Mouse (Mus musculus): ENCODE measurements at regions not wholly inside any gene's neighbourhood (a gene's known extent, or its start where the extent isn't known, plus 50 kb on each side); places are given as distances from the start of the nearest gene placed in this dataset.

DNA sequence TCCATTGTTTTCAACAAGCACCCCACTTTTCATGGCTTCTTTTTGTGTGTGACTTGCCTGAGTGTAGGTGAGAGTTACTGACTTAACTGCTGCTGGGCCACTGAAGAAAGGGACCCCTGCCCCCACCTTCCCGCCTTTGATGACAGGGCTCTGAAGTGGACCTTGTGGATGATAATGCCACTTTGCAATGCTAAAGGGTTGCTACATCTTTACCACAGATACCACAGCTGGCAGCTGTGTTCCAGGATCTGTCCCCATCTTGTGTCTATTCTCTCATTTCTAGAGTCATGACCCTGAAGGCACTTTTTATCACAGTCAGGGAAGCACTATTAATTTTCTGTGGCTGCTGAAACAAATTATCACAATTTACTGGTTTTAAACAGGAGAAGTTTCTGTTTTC is 163.9 kb upstream of the Pik3r1 start:
- no peak for DNase-seq (ENCODE audit: low spot score in 2 of 2)

DNA sequence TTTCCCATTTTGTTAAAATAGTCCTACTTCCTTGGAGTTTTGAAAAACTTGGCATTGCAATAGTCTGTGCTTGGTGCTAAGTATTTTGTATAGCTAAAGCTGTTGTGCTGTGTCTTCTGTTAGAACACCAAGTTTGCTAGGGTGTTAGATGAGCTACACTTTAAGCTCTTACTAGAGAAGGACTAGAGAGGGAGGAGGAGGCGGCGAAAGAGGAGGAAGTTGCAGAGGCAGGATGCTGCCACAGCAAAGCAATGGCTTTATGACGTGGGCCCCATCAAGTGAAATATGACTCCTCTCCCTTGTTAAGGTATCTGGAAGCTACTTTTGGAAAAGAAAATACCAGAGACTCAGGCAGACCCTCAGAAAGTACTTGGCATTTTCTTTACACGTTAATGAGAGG is 167.8 kb upstream of the Pik3r1 start:
- DNase-seq (ENCODE audit: low spot score in 2 of 2): no peak

DNA sequence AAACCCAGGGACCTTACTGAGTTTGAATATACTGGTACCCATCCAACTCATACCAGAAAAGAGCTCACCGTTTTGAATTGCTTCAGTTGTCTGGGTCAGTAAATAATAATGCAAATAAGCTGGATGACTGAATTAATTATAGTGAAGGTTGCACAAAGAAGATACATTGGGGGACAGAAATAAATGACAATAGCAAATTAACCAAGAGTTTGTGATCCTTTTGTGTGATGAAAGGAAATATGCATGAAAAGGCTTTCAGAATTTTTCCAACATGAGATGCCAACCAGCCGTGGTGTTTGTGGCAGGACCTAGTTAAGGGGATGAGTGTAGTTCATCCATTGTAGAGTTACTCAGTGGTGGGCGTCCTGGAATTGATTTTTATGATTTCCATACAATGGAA is 186.5 kb upstream of the Pik3r1 start:
- no peak for DNase-seq (ENCODE audit: low spot score in 2 of 2)

DNA sequence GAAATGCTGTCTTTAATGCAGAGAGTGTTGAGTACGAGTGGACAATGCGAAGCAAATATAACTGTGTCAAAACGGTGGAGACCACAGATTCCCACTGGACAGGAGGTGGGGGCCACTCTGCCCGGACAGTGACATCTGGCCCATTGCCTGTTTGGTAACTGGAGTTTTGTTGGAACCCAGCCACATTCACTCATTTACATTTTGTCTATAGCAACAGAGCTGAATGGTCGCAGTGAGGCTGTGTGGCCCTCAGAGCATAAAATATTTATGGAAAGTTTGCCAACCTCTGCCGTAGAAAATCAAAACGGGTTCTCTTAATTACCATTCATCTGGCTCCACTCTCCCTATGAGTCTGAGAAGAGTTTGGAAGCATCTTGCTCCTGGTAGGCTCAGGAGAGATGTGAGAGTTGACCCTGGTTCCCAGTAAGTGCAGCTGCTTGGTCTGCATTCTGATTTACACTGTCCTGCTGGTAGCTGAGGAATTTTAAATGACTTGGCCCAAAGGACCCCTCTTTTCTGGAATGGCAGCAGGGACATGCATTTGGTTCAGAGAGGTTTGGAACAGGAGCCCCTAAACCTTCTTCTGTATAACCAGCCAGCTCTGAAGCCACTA is 187.9 kb upstream of the Pik3r1 start:
- no peak for DNase-seq (ENCODE audit: low spot score in 2 of 2)

DNA sequence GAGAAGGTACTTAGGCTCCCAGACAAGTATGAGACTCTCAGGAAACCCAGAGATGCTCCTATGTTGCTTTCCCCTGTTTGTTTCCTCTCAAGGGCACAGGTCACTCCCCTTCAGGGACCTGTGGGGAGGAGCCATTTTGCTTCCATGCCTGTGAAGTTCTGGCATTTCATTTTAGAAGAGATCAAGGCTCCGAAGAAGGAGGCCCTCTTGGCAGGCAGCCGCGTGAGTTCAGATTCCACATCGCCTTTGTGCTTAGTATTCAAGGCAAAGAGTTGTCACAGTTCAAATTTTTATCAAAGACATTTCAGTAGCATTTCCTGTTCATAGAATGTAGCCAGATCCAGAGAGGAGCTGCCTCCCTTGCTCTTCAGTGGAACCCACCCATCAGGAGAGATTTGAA is 189.8 kb upstream of the Pik3r1 start:
- no peak for DNase-seq (ENCODE audit: low spot score in 2 of 2)

DNA sequence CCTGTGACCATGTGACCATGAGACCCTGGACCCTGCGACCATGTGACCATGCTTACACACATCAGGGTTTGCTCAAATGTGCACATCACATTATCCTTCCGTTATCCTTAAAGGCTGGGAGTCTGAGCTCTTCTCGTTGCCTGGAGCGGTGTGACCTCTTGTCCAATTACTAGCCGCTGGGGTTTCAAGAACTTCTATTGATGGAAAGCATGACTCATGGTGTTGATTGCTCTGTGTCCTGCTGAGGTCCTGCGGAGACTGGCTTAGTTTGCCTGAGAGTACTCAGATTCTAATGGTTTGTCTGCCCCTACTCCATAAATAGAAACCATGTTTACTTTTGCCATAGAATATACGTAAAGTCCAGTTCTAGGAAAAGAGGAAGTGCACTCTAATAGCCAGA is 197.5 kb upstream of the Pik3r1 start:
- DNase-seq (ENCODE audit: low spot score in 2 of 2): no peak

DNA sequence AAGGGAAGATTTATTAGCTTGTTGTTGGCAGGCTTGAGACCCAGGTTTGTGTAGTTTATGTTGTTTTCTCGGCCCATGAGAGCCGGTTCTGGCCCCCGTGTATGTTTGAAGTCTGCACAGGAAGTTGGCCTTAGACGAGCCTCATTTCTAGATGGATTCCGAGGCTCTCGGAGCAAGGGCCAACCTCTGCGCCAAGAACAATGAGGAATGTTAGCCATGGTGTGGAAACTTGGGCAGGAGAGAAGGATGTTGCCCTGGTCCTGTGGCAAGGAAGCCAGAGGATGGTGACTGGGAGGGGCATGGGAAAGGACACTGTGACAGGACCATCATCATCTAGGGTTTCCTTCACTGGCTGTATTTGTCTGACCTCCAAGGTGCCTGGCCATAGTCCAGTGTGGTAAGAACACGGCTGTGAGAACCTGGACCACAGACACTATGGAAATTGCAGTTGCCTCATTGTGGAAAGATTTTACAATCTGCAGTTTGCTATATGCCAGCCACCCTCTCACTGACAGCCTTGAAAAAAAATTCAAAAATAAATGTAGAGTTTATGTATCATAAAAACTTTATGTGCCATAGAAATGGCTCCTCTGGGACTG is 198.9 kb upstream of the Pik3r1 start:
- DNase-seq (ENCODE audit: low spot score in 2 of 2): no peak

DNA sequence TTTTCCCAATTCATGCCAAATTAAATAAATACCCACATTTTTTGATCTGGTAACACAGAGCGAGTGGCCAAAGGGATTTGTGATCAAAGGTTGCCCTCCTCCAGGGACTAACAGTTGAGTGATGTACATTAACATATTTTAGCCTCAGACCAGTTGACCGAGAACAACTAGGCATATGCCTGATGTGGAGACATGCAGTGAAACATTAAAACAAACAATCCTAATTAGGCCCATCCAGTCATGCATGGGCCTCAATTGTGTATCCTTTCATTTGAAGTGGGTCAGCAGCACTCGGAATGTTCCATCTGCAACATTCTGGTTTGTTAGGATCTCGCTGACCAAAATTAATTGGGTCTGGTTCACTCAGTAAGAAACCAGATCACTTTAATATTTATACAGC is 199.4 kb upstream of the Pik3r1 start:
- no peak for DNase-seq (ENCODE audit: low spot score in 2 of 2)

DNA sequence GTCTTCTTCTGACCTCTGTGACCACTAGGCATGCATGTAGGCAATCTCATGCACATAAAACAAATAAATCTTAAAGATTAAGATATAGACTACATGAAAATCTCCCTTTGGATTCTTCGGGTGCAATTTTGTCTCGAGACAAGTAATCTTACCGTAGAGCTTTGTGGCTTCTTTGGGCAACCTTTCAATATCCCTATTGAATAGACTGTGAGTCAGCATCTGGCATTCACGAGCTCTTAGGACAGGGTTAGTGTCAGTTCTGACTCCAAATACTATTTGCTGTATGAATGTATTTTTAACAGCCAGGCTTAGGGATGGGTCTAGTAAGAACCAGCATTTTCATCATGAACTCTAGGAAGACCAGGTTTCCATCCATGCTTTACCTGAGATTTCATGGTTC is 208.7 kb upstream of the Pik3r1 start:
- no peak for DNase-seq (ENCODE audit: low spot score in 2 of 2)

DNA sequence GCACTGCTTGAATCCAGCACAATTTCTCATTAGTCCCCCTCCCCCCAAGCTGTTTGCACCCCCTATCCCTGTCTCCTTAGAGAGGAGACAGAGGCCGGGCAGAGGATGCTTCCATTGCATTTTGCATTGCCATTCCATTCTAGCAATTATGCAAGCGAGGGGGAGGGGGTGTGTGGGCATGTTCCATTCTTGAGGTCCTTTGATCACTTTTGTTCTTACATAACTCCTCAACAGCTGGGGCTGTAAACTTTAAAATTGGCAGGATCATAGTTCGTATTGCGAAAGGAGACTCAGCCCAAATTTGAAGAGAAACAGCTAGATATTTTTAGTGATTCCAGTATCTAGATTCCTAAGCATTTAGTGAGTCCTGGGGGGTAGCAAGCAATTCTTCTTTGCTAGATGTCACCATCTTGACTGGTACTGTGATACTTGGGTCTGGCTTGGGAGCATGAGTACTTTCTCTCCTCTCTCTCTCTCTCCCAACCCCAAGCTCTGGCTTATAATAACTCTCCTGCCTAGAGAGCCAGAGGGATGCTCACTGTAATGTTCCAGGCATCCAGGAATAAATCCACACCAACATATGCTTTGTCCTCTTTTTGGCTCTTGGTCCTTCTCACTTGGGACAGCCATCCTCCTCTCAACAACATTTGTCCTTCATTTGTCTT is 212.3 kb upstream of the Pik3r1 start:
- DNase-seq (ENCODE audit: low spot score in 2 of 2): no peak

DNA sequence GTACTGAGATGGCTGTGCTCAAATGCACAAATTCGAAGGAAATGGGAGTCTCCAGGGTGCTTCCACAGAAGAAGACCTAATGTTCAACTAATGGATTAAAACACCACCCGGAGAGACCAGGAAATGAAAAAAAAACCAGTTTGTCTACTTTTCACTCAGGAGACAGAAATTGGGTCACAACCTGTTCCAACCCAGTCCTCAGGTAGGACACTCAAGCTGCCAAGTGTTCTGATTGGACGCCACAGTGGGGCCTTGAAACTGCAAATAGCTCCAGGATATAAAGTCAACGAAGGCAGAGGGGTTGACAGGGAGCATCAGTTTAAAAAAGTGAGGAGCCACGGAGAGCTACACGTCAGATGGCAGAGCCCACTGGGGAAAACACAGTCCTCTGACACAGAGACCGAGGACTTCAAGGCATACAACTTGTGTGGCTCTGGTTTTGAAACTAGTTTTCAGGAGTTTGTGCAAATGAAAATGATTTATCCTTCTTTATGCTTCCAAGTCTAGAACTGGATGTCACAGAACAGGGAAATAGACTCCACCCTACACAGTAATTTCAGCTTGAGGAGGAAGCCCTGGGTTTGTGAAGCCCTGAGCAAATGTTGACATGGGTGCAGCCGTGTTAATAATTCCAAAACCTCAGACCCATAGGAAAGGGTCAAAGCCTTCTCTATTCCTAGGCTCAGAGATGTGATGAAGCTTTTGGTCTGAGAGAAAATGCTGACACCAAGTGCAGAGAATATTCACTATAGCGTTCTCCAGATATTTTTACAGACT is 220.8 kb upstream of the Pik3r1 start:
- DNase-seq (ENCODE audit: low spot score in 2 of 2): no peak

DNA sequence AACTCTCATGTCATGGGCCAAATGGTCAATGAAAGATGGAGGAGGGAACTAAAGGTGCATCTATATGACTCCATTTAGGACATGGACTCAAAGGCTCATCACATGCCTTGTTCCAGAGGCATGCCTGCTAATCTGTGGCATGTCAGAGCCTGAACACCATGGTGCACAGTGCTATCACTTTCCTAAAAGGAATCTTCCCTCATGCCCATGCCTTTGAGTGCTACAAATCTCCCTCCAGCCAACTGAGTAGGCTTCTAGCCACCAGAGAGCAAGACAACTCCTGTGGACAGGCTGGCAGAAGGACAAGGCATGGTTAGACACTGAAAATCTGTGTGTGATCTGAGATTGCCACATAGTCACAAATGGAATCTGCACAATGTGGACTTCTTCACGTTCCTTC is 223.7 kb upstream of the Pik3r1 start:
- no peak for DNase-seq (ENCODE audit: low spot score in 2 of 2)

DNA sequence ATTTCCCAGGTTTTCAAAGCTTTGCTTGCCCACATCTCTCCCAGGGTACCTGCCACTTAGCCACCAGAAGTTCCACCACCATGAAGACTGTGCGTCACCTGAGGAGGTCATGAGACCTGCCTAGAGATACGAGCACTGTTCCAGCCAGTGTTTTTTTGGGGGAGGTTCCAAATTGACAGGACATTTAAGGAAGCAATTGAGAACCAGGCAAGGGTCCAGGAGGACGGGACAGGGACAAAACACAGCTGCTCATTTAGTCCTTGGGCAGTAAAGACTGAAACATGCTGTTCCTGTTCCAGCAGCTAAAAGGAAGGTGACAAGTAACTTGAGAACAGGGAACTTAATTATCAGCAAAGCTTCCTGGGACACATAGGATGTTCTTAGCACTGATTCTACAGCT is 226.8 kb upstream of the Pik3r1 start:
- no peak for DNase-seq (ENCODE audit: low spot score in 2 of 2)

DNA sequence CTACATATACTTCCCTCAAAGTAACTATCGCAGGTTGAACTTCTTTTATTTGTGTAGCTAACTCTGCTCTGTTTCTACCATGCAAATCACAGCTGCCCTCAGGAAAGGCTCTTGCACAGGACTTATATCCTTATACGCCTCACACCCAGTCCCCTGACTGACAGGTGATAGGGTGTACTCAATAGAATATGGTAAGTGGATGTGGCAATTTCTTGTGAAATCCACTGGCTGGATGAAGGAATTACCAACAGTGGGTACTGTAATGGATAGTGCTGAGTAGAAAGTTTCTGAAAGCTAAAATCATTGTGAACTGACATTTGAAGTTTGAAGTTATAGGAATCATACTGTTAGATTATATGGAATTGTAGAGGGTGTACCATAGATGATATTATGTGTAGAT is 227.5 kb upstream of the Pik3r1 start:
- DNase-seq (ENCODE audit: low spot score in 2 of 2): no peak

DNA sequence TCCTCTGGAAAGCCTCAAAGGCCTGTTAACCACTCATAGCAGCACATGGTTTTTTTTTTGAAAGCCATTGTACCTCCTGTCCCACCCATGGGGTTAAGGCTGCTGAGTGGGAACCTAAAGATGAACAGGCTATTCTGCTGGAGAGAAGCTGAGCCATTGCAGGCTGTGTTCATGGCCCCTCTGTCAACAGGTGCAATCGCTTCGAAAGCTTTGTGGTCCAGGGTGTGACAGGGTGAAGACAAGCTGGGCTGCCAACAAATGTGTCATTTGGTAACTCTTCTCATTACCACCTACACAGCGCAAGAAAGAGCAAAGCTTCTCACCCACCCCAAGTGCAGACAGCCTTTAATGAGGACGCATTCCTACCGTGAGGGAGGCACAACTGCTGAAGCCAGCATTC is 228.1 kb upstream of the Pik3r1 start:
- DNase-seq (ENCODE audit: low spot score in 2 of 2): no peak

DNA sequence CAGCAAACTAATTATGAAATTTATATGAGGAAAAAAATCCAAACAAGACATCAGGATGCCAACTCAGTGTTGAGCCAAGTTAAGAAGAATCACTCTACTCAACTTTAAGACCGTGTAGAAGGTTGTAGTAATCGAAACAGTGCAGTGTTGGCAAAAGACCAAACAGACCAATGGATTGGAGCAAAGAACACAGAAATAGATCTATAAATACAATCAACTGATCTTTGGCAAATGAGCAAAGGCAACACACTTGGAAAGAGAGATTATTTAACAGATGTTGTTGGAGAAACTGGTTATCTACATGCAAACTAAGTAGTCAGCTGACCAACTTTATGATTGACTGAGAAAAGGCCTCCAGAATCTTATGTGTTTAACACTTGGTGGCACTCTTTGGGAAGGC is 229.4 kb upstream of the Pik3r1 start:
- DNase-seq (ENCODE audit: low spot score in 2 of 2): no peak

DNA sequence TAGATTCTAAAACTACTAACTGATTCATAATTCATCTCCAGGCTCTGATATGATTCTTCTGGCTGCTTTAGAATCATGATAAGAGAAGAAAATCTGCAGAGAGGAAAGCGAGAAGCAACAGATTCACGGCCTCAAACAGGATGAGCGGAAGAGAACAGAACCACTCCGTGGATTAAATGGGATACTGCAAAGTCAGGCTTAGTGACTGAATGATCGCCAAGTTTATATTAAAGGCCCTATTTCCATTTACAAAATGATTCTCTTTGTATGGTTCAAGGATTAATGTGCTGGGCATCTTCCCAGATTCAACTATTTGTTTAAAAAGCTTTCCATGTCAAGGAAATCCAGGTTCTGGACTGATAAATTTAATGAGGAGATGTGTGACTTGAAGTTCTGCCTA is 238.5 kb upstream of the Pik3r1 start:
- no peak for DNase-seq (ENCODE audit: low spot score in 2 of 2)

DNA sequence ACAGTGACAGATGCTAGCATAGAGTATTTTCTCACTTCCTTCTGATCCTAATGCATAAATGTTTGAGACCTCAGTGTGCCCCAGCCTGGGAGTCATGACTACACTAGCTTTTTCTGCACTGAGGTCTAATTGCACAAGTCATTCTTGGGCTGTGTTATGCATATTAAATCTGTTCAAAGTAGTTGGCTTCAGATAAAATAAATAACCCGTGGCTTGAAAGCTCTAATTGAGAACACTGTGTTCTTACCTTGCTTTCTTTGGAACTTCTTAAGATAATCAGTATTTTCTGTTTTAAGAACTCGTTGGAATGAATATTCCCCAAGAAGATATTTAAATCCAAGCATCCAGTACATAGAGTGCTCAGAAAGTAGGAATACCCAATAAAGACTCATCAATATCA is 243.9 kb upstream of the Pik3r1 start:
- DNase-seq (ENCODE audit: low spot score in 2 of 2): no peak

DNA sequence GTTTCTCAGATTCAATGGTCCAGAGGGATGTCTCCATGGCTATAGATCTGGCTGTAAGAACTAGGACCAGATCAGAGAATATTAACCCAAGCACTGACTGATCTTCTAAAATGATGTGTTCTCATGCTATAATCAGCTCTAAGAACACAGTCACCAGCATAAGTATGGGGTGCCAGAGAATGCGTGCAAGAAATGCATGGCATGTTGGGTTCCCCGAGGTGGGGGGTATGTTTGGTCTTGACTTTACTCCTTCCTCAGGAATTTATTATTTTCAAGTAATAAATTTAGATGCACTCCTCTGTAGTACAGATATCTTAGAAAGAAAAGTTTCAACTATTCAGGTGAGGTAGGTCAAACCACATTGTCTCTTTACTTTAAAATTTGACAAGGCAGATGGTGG is 246.5 kb upstream of the Pik3r1 start:
- no peak for DNase-seq (ENCODE audit: low spot score in 2 of 2)

DNA sequence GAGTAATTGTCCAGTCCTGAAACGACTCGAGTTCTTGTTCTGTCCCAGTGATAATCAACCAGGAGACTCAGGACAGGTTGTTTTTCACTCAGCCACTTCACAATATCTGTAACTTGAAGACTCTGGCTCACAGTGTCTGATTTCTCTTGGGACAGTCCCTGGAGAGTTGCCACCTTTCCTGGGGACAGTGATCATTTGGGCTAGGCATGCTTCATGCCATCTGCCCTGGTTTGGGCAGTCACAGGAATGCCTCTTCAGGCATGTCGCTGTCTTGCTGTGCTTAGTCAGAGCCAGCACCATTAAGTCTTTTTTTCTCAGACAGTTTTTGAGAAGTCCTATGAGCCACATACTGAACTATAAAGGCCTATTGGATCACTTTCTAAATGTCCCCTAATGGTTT is 246.9 kb upstream of the Pik3r1 start:
- no peak for DNase-seq (ENCODE audit: low spot score in 2 of 2)

DNA sequence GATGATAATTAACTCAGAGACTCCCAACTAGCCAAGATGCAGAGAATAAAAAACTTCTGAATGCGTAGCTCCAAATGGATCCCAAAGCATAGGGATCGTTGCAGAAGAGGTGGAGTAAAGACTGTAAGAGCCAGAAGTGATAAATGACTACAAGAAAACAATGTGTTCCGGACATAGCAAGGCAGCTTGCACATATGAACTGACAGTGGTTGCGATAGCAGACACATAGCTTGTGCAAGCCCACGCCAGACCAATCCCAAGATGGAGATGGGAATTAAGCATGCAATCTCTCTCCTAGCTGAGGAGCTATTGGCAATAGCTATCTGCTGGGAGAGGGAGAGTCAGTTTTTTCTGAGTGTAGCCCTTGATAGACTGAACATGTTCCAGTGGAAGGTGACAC is 248.5 kb upstream of the Pik3r1 start:
- DNase-seq (ENCODE audit: low spot score in 2 of 2): no peak

DNA sequence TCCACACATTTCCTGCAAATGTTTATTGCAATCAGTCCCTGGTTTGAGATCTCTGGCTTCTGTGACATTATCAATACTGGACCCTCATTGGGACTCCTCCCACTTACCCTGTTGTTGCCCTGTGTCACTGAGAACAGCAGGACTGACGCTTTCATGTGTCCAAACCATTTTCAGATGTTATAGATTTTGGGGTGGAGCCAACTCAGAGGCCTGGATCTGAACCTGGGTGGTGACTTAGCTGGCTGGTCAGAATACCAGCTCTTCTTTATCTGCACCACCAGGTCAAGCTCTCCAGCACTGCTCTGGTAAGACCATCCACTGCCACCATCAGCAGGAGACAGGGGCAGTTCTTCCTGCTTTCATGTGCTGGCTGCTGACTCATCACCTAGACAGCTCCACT is 254.3 kb upstream of the Pik3r1 start:
- DNase-seq (ENCODE audit: low spot score in 2 of 2): no peak

DNA sequence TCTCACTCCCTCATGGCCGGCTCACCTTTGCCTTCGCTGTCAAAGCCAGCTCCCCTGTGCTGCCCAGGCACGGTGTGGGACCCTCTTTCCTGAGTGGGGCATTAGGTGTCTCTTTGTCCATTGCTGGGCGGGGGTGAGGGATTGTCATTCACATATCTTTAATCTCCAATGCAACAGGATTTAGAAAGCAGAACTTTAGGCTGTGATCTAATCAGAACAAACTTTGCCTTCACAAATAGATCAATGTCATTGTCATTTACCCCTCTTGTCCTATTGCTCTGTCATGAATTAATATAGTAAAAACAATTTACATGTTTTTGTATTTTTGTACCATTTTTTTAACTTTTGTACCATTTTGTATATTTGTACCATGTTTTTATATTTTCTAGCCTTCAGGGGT is 254.7 kb upstream of the Pik3r1 start:
- DNase-seq (ENCODE audit: low spot score in 2 of 2): no peak

Measured in frontal cortex, postnatal 25 days (tissue).